Mouse (Mus musculus) hindbrain, embryonic 11.5 days (tissue): ENCODE measurements around the gene Cela2a. TPM values are rescaled to one million over a fixed set of nuclear protein-coding genes. Genes with fewer than 3 reads are reported as not detected.

Source experiments
- ATAC-seq: fragments of 200-750 bp; cut with Nextera tagmentation; 2 replicates; pipeline ENCODE4 v1.8.0; 2017; ENCODE audit warnings: mild to moderate bottlenecking, moderate TSS enrichment, moderate library complexity; ENCODE audit not compliant: low FRiP score
- DNase-seq: peaks from one replicate; pipeline ENCODE4 v3.0.0-alpha.2; 2015; ENCODE audit warnings: low spot score
- H3K27ac ChIP-seq: fragments of 300-500 bp; sonication (generic); 2 replicates; pipeline ENCODE4 v1.5.1; 2014; ENCODE audit warnings: mild to moderate bottlenecking, low read depth, low read length
- H3K27me3 ChIP-seq: fragments of 300-500 bp; sonication (generic); 2 replicates; pipeline ENCODE4 v1.6.1; 2014; ENCODE audit warnings: mild to moderate bottlenecking, low read length, moderate library complexity, mixed read lengths; ENCODE audit not compliant: control insufficient read depth, insufficient read depth
- H3K36me3 ChIP-seq: fragments of 300-500 bp; sonication (generic); 2 replicates; pipeline ENCODE4 v1.6.1; 2014; ENCODE audit warnings: mild to moderate bottlenecking, low read length, moderate library complexity, mixed read lengths; ENCODE audit not compliant: control insufficient read depth, insufficient read depth
- H3K4me1 ChIP-seq: fragments of 300-500 bp; sonication (generic); replicated peaks from 2 replicates; pipeline ENCODE4 v1.6.1; 2014; ENCODE audit warnings: low read length, mixed read lengths; ENCODE audit not compliant: control insufficient read depth, insufficient read depth
- H3K4me2 ChIP-seq: fragments of 300-500 bp; sonication (generic); replicated peaks from 2 replicates; pipeline ENCODE4 v1.6.1; 2014; ENCODE audit warnings: mild to moderate bottlenecking, low read depth, low read length
- H3K4me3 ChIP-seq: fragments of 300-500 bp; sonication (generic); 2 replicates; pipeline ENCODE4 v1.5.1; 2014; ENCODE audit warnings: low read depth, low read length
- H3K9ac ChIP-seq: fragments of 300-500 bp; sonication (generic); 2 replicates; pipeline ENCODE4 v1.6.1; 2014; ENCODE audit warnings: low read depth, low read length
- H3K9me3 ChIP-seq: fragments of 300-500 bp; sonication (generic); 2 replicates; pipeline ENCODE4 v1.6.1; 2016; ENCODE audit warnings: low read length; ENCODE audit not compliant: control insufficient read depth
- WGBS: fragments of 180-500 bp; shearing (Covaris S2); extraction: QIAGEN DNeasy Blood & Tissue Kit; methylation state at CpG from one replicate; pipeline ENCODE4 v1.1.7; 2014; 5-methylcytosine and 5-hydroxymethylcytosine counted together
- polyA plus RNA-seq: library from polyadenylated mRNA; unstranded; fragments of >200 nt; fragmentation: Nextera tagmentation; extraction: Ambion mirVana; gene quantifications from 2 replicates; pipeline ENCODE4 v1.2.1, GENCODE M21; 2014

Gene Cela2a
- polyA plus RNA-seq, 1 experiment from 2014 or later, result not detected

DNA sequence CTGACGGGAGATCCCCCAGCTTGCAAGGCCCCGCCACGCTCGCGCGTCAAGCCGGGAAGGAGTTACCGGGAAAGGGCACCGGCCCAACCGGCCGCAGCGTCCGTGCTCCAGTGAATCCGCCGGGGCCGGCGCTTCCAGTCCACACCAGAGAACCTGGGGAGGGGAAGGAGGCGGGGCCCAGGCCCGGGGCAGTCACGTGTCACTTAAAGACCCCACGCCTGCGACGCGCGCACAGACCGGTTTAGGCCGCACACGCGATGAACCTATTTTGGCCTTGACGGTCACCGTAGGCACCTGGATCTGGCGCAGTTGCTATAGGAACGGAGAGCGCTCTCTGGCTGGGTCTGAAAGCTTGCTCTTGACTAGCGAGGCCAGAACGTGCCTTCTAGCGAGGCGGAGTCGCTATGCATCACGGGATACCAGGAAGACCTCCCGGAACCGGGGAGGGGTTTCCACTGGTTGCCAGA, 35.4 kb downstream of the Cela2a start, which contains the start of gene Dnajc16:
Gene Dnajc16, minus strand, starts transcription at position 408 of the 467 bp plus-strand sequence.
- Histone ChIP-seq H3K9me3 (no peaks in the 10 kb centered on the region), H3K36me3 (no peaks in the 10 kb centered on the region), H3K4me1 (peaks cover 4% of the 10 kb centered on the region; the same call in 1 of the 2 replicates), H3K4me3 (peak within 1 kb of the TSS; percentile 86), H3K9ac (peak within 1 kb of the TSS; percentile 85), H3K27ac (peak within 1 kb of the TSS; percentile 79), H3K4me2 (peak within 1 kb of the TSS; percentile 76), H3K27me3 (no peaks in the 10 kb centered on the region)
- DNase-seq (peak; percentile 98), ATAC-seq (peak; percentile 88)
- under 1% methylated on average over 42 of the region's 42 CpGs for WGBS

DNA sequence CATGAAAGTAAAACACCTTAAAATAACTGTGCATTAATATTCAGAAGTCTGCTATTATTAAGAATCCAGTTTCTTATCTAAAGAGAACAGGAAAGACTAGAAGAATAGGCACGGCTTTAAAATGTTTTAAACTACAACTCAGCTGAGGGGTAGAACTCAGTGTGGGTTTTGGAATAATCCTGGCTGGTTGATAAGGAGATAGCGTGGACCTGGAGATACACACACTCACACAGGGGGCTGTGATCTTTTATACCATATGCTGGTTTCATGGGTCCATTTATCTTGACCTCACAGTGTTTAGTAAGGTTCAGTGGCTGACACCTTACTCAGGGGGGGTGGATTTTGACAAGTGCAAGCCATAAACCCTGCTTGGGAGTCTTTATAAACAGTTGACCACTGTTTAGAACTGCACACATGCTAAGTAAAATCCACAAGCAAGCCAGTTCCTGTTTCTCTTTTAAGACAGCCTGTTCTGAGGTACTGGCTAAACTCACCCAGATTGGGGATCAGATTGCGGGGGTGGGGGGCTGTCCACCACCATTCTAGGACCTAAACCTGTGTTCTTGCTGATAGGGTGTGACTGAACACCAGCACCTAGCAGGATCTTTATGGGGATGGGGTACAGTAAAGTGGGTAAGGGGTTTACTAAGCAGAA, 36.3 kb downstream of the Cela2a start:
- WGBS, result 59% methylated on average over 3 of the region's 3 CpGs
- ATAC-seq (no peak), DNase-seq (no peak)
- Histone ChIP-seq H3K9me3 (no peaks in the 10 kb centered on the region), H3K27me3 (no peaks in the 10 kb centered on the region), H3K4me1 (peaks cover 4% of the 10 kb centered on the region; the same call in 1 of the 2 replicates), H3K27ac (no peak overlapping the region), H3K36me3 (no peaks in the 10 kb centered on the region), H3K9ac (peak overlapping the region; percentile 85), H3K4me3 (peak overlapping the region; percentile 86), H3K4me2 (peak overlapping the region; percentile 76)

DNA sequence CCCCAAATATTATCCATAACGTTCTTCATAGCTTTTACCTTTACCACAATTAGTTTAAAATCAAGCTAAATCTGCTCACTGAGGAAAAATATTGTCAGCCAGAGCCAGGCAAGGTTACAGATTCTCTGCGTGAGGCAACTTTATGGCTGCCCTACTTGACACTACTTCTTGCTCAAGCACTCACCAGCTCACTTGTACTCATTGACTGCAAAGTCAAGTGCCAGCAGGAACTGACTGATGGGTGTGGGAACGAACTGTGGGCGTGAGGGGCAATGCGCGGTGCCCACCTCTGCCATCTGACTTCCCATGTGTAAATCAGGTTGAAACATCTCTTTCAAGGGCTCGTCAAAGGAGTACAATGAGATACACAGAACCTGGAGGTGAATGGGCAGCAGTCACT, 38.5 kb downstream of the Cela2a start:
- Histone ChIP-seq H3K4me3 (no peak overlapping the region), H3K27ac (no peak overlapping the region), H3K27me3 (no peaks in the 10 kb centered on the region), H3K4me2 (no peak overlapping the region), H3K9me3 (no peaks in the 10 kb centered on the region), H3K36me3 (no peaks in the 10 kb centered on the region), H3K4me1 (peaks cover 4% of the 10 kb centered on the region; the same call in 1 of the 2 replicates), H3K9ac (no peak overlapping the region)
- ATAC-seq (no peak), DNase-seq (no peak)
- 90% methylated on average over 7 of the region's 7 CpGs for WGBS

DNA sequence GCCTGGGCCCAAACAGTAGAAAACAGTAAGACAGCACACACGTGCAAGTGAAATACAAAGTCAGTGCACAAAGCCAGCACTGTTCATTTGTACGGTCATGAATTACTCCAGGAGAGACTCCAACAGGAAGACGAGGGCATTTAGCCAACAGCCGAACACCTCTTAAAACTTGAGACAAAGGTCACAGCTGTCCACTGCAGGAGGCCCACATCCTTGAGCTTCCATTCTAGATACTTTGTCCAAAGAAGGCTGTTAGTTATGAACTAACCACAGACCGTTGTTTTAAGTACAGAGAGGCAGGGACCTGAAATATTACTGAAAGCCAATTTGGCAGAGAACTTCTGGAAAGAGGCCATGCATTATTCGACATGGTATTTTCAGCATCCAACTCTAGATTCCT, 38.9 kb downstream of the Cela2a start:
- 84% methylated on average over 6 of the region's 6 CpGs for WGBS
- H3K9me3 ChIP-seq, result no peaks in the 10 kb centered on the region
- H3K27ac ChIP-seq, result no peak overlapping the region
- H3K9ac ChIP-seq, result no peak overlapping the region
- no peaks in the 10 kb centered on the region for H3K27me3 ChIP-seq
- H3K4me1 ChIP-seq, result peaks cover 4% of the 10 kb centered on the region; the same call in 1 of the 2 replicates
- ATAC-seq (no peak), DNase-seq (no peak)
- no peaks in the 10 kb centered on the region for H3K36me3 ChIP-seq
- H3K4me2 ChIP-seq, result no peak overlapping the region
- no peak overlapping the region for H3K4me3 ChIP-seq

DNA sequence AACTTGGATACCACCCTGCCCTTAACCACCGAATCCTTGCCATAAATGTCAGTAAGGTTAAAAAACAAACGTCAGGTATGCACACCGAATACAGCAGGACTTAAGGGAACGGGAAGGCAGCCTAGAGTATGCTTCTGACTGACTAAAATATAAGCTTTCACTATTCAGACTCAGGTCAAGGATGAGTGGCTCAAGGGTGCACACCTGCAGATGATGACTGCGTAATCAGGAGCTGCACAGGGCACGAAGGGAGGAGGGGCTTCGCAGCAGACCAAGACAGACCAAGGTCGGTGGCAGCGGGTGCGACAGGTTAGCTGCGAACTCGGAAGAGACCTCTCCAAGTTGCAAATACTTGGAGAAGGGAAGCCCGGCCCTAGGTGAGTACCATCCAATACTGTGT, 39.8 kb downstream of the Cela2a start:
- Histone ChIP-seq H3K27me3 (no peaks in the 10 kb centered on the region), H3K4me2 (no peak overlapping the region), H3K27ac (no peak overlapping the region), H3K36me3 (no peaks in the 10 kb centered on the region), H3K9me3 (no peaks in the 10 kb centered on the region), H3K4me3 (no peak overlapping the region), H3K4me1 (peaks cover 4% of the 10 kb centered on the region; the same call in 1 of the 2 replicates), H3K9ac (no peak overlapping the region)
- no peak for DNase-seq
- no peak for ATAC-seq
- 94% methylated on average over 13 of the region's 13 CpGs for WGBS

DNA sequence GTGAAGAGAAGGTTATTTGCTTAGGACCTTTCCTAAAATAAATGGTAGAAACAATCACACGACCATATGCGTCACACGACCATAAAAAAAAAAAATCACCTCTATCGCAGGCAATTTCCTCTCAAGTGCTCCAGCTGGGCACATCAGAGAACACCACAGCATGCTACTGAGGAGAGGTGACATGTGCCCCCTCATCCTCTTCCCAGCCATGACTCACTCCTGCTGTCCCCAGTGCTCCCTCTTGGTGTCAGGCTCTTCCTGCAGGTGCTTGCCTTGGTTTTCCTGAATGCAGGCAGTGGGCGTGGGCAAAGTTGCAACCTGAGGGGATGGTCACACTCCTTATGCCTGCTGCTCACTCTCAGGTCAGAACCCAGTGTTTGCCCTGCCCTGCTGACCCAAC, 41.1 kb downstream of the Cela2a start:
- DNase-seq (no peak), ATAC-seq (no peak)
- WGBS, result 81% methylated on average over 5 of the region's 5 CpGs
- H3K27ac ChIP-seq, result no peak overlapping the region
- H3K9ac ChIP-seq, result no peak overlapping the region
- H3K27me3 ChIP-seq, result no peaks in the 10 kb centered on the region
- no peaks in the 10 kb centered on the region for H3K9me3 ChIP-seq
- no peak overlapping the region for H3K4me3 ChIP-seq
- peaks cover 3% of the 10 kb centered on the region; the same call in 1 of the 2 replicates for H3K4me1 ChIP-seq
- H3K4me2 ChIP-seq, result no peak overlapping the region
- H3K36me3 ChIP-seq, result no peaks in the 10 kb centered on the region

DNA sequence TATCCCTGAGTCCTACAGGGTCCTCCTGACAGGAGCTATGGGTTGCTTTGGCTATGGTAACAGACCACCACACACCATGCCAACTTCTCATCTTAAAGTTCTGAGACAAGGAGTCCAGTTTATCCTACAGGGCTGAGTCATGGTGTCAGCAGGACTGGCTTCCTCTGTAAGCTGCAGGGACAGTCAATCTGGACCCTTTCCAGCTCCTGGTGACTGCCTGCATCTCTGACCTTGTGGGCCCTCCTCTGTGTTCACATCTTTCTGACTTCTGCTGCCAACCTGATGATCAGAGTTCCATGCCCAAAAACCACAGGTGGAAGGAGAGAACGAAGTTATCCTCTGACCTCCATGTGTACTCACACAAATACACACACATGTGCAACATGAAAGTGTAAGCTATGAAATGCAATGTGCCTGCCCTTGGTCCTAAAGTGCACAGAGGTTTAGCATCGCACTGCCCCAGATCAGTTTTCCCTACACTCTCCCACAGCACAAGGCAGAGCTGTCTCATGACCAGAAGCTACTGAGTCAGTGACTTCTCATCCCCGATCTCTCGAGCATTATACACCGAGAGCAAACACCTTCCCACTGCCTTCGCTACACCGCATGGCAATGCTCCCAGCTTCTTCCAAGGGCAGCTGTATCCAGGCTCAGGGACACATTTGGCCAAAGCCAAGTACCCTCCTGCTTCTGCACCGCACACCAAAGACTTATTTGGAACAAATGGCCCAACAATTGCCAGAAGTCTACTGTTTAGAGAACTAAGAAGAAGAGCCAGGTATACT, 44.6 kb downstream of the Cela2a start:
- ATAC-seq, result no peak
- Histone ChIP-seq H3K27ac (no peak overlapping the region), H3K9me3 (no peaks in the 10 kb centered on the region), H3K27me3 (no peaks in the 10 kb centered on the region), H3K36me3 (no peaks in the 10 kb centered on the region), H3K4me3 (no peak overlapping the region), H3K9ac (no peak overlapping the region), H3K4me2 (no peak overlapping the region), H3K4me1 (no peaks in the 10 kb centered on the region)
- 95% methylated on average over 8 of the region's 8 CpGs for WGBS
- no peak for DNase-seq

DNA sequence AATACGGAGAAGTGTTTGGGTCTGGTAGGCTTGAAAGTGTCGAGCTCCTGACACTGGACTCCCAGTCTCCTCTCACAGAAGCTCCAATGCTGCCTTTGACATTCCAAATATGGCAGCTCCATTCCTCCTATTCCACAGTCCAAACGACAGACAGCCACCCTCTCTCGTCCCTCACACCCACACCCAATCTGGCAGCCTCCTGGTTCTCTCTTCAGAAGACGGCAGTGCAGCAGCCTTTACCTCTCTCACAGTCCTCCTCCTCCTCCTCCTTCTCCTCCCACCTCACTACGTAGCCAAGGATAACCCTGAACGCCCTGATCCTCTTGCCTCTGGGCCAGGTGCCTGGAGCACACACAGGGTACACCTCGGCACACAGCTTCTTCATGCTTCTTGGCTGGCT, 46.1 kb downstream of the Cela2a start:
- Histone ChIP-seq H3K4me3 (no peak overlapping the region), H3K27ac (no peak overlapping the region), H3K9ac (no peak overlapping the region), H3K27me3 (no peaks in the 10 kb centered on the region), H3K36me3 (no peaks in the 10 kb centered on the region), H3K9me3 (no peaks in the 10 kb centered on the region), H3K4me2 (no peak overlapping the region), H3K4me1 (no peaks in the 10 kb centered on the region)
- no peak for DNase-seq
- ATAC-seq, result no peak
- 90% methylated on average over 8 of the region's 8 CpGs for WGBS
